Mouse (Mus musculus) liver, adult 2 months (tissue): Measurements from ENCODE around the gene Efnb2. TPM values are rescaled to one million over a fixed set of nuclear protein-coding genes. Genes with fewer than 3 reads are reported as not detected.

Experiments
- DNase-seq: peaks from one replicate; pipeline ENCODE4 v3.0.0-alpha.2; 2011; ENCODE audit warnings: low read depth, low spot score; ENCODE audit errors: extremely low read depth
- H3K27ac ChIP-seq: fragments of 200-500 bp; replicated peaks from 2 replicates; pipeline ENCODE4 v1.5.1; 2012; ENCODE audit warnings: low read depth, mild to moderate bottlenecking, control low read depth, inconsistent platforms, low read length; ENCODE audit not compliant: insufficient read depth
- H3K27me3 ChIP-seq: fragments of 200-500 bp; 2 replicates; pipeline ENCODE4 v1.6.1; 2012; ENCODE audit warnings: mild to moderate bottlenecking, moderate library complexity, low read length, inconsistent platforms; ENCODE audit not compliant: control insufficient read depth, insufficient read depth
- H3K36me3 ChIP-seq: fragments of 200-500 bp; 2 replicates; pipeline ENCODE4 v1.6.1; 2012; ENCODE audit warnings: low read length, inconsistent platforms; ENCODE audit not compliant: control insufficient read depth, insufficient read depth
- H3K4me1 ChIP-seq: fragments of 200-500 bp; 2 replicates; pipeline ENCODE4 v1.6.1; 2011; ENCODE audit warnings: low read length; ENCODE audit not compliant: control insufficient read depth, insufficient read depth
- H3K4me3 ChIP-seq: fragments of 200-500 bp; 2 replicates; pipeline ENCODE4 v1.5.1; 2011; ENCODE audit warnings: low read depth, mild to moderate bottlenecking, control low read depth, low read length, moderate library complexity; ENCODE audit not compliant: insufficient read depth
- H3K79me2 ChIP-seq: fragments of 200-500 bp; 2 replicates; pipeline ENCODE4 v1.6.1; 2012; ENCODE audit warnings: inconsistent platforms, mild to moderate bottlenecking, low read length, moderate library complexity; ENCODE audit not compliant: control insufficient read depth, insufficient read depth
- H3K9ac ChIP-seq: fragments of 200-500 bp; 2 replicates; pipeline ENCODE4 v1.6.1; 2012; ENCODE audit warnings: low read depth, mild to moderate bottlenecking, control low read depth, inconsistent platforms, low read length
- CTCF ChIP-seq: fragments of 200-500 bp; IDR thresholded peaks from 2 replicates; pipeline ENCODE4 v1.5.1; 2011; ENCODE audit warnings: low read depth, low read length, control low read depth
- POLR2A ChIP-seq: fragments of 200-500 bp; IDR thresholded peaks from 2 replicates; pipeline ENCODE4 v1.6.1; 2011; ENCODE audit warnings: low read length, control low read depth; ENCODE audit not compliant: insufficient read depth; ENCODE audit errors: extremely low read depth
- WGBS: fragments of 180-500 bp; shearing (Covaris S2); methylation state at CpG from one replicate; pipeline ENCODE4 v1.1.7; 2018; 5-methylcytosine and 5-hydroxymethylcytosine counted together
- polyA plus RNA-seq: library from polyadenylated mRNA; depleted of rRNA; stranded (reverse); fragments of >200 nt; gene quantifications from 2 replicates; pipeline ENCODE4 v1.2.3, GENCODE M21; 2012
- total RNA-seq: library from RNA; depleted of rRNA; stranded (reverse); fragments of >200 nt; gene quantifications from 2 replicates; pipeline ENCODE4 v1.2.3, GENCODE M21; 2014

Efnb2 gene
- total and polyA plus RNA-seq, 2 experiments, result 1.8 to 2.3 TPM

- DNase-seq, result no peak
- peak overlapping the region; percentile 17; the same call in 1 of the 2 replicates for H3K9ac ChIP-seq
- peak overlapping the region; percentile 37 for H3K4me3 ChIP-seq
- 26% methylated on average over 19 of the region's 19 CpGs for WGBS
- peaks cover 8% of the 10 kb centered on the region; the same call in 1 of the 2 replicates for H3K27me3 ChIP-seq
- peak; percentile 78 for TF ChIP-seq CTCF
- TF ChIP-seq POLR2A, result no peak
- no peak overlapping the region for H3K27ac ChIP-seq
- peaks cover 3% of the 10 kb centered on the region; the same call in 1 of the 2 replicates for H3K4me1 ChIP-seq
- H3K79me2 ChIP-seq, result no peaks in the 10 kb centered on the region; the same call in 1 of the 2 replicates
- no peaks in the 10 kb centered on the region for H3K36me3 ChIP-seq
Observed at GRCm38 (mm10) chr8:8658426-8659224, 2.4 kb downstream of the Efnb2 start.

DNA sequence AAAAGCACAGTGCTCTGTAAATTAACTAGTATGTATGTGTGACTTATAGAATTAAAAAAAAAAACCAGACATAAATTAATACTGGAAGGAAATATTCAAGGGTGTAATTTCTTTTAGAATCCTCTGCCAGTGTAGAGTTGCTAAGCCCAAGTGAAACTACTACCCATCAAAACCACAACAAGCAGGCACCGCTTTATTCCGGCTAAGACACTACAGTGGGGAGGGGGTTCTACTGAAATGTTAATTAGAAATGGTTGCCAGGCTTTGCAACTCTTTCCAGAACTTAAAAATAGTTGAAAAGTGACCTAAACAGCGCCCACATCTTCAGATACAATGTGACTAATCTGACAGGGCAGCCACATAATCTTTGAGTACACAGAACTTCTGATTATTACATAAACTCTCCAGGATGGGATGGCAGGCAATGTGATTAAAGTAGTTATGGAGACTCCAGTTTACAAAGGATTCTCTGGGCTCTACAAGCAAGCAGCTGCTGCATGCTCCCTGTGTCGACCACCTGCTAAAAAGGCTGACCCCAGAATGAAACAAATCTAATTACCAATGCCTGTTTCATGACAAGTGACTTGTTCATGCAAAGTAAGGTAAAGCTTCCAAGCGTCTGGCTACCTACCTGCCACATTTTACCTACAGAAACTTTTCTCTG, 3.2 kb downstream of the Efnb2 start:
- 88% methylated on average over 5 of the region's 5 CpGs for WGBS
- Histone ChIP-seq H3K4me3 (no peak overlapping the region), H3K27ac (no peak overlapping the region), H3K9ac (no peak overlapping the region), H3K36me3 (no peaks in the 10 kb centered on the region), H3K27me3 (peaks cover 8% of the 10 kb centered on the region; the same call in 1 of the 2 replicates), H3K79me2 (no peaks in the 10 kb centered on the region; the same call in 1 of the 2 replicates), H3K4me1 (no peaks in the 10 kb centered on the region; the same call in 1 of the 2 replicates)
- DNase-seq, result no peak
- TF ChIP-seq POLR2A (no peak), CTCF (no peak)

- DNase-seq, result no peak
- H3K27me3 ChIP-seq, result peaks cover 8% of the 10 kb centered on the region; the same call in 1 of the 2 replicates
- no peak overlapping the region for H3K9ac ChIP-seq
- no peak for TF ChIP-seq CTCF
- TF ChIP-seq POLR2A, result no peak
- no peaks in the 10 kb centered on the region for H3K36me3 ChIP-seq
- H3K27ac ChIP-seq, result no peak overlapping the region
- no peaks in the 10 kb centered on the region for H3K4me1 ChIP-seq
- H3K4me3 ChIP-seq, result no peak overlapping the region
- no peaks in the 10 kb centered on the region; the same call in 1 of the 2 replicates for H3K79me2 ChIP-seq
- WGBS, result 69% methylated on average over 14 of the region's 14 CpGs
Observed at GRCm38 (mm10) chr8:8656578-8657441, 4.2 kb downstream of the Efnb2 start.

- WGBS, result 86% methylated on average over 24 of the region's 24 CpGs
- TF ChIP-seq CTCF (no peak), POLR2A (no peak)
- DNase-seq, result no peak
- H3K36me3 ChIP-seq, result no peaks in the 10 kb centered on the region
- H3K4me1 ChIP-seq, result no peaks in the 10 kb centered on the region
- no peaks in the 10 kb centered on the region; the same call in 1 of the 2 replicates for H3K79me2 ChIP-seq
- H3K27ac ChIP-seq, result no peak overlapping the region
- H3K4me3 ChIP-seq, result no peak overlapping the region
- no peak overlapping the region for H3K9ac ChIP-seq
- peaks cover 8% of the 10 kb centered on the region; the same call in 1 of the 2 replicates for H3K27me3 ChIP-seq
Observed at GRCm38 (mm10) chr8:8655346-8656340, 5.4 kb downstream of the Efnb2 start.
